Mouse (Mus musculus): ENCODE results near the gene Hoxb9. TPM values are rescaled to one million over a fixed set of nuclear protein-coding genes. Genes with fewer than 3 reads are reported as not detected.
A peak's percentile ranks its signal among the peaks of the same experiment; 100 is the strongest.

Gene Hoxb9
- polyA plus RNA-seq, 1 experiment from 2014 or later, result 15.7 TPM

- no peak overlapping the region for H3K27ac ChIP-seq (replicated peaks)
- no peak for ATAC-seq (ENCODE audit: low FRiP score, low read depth)
- H3K9me3 ChIP-seq, result no peaks in the 10 kb centered on the region
- peaks cover 85% of the 10 kb centered on the region for H3K27me3 ChIP-seq
- no peak overlapping the region for H3K9ac ChIP-seq
- H3K4me2 ChIP-seq, result no peak overlapping the region
- no peaks in the 10 kb centered on the region for H3K36me3 ChIP-seq
- WGBS, result 0% methylated on average over 1 of the region's 1 CpGs
- peaks cover 14% of the 10 kb centered on the region; the same call in 1 of the 2 replicates for H3K4me1 ChIP-seq (replicated peaks)
- H3K4me3 ChIP-seq, result no peak overlapping the region
These were observed 3.1 kb upstream of the Hoxb9 start for GRCm38 (mm10) chr11:96268031-96268745.

GRCm38 (mm10) chr11:96269869-96270268, 1.4 kb upstream of the Hoxb9 start:
- Histone ChIP-seq H3K27me3 (peaks cover 85% of the 10 kb centered on the region), H3K4me1 (replicated peaks) (peaks cover 14% of the 10 kb centered on the region; the same call in 1 of the 2 replicates), H3K9ac (no peak overlapping the region), H3K27ac (replicated peaks) (no peak overlapping the region), H3K36me3 (no peaks in the 10 kb centered on the region), H3K4me3 (no peak overlapping the region), H3K9me3 (no peaks in the 10 kb centered on the region), H3K4me2 (no peak overlapping the region)
- 1% methylated on average over 19 of the region's 19 CpGs for WGBS
- no peak for ATAC-seq (ENCODE audit: low FRiP score, low read depth)

- no peaks in the 10 kb centered on the region for H3K36me3 ChIP-seq
- no peak overlapping the region for H3K27ac ChIP-seq (replicated peaks)
- peak overlapping the region; percentile 43 for H3K4me2 ChIP-seq
- H3K9ac ChIP-seq, result no peak overlapping the region
- peak overlapping the region; percentile 26 for H3K4me3 ChIP-seq
- ATAC-seq (ENCODE audit: low FRiP score, low read depth), result no peak
- no peaks in the 10 kb centered on the region for H3K9me3 ChIP-seq
- H3K4me1 ChIP-seq (replicated peaks), result peaks cover 14% of the 10 kb centered on the region; the same call in 1 of the 2 replicates
- under 1% methylated on average over 52 of the region's 52 CpGs for WGBS
- peaks cover 85% of the 10 kb centered on the region for H3K27me3 ChIP-seq
These were observed 319 bp downstream of the Hoxb9 start for GRCm38 (mm10) chr11:96271541-96272011.

- Histone ChIP-seq H3K36me3 (no peaks in the 10 kb centered on the region), H3K4me1 (replicated peaks) (peaks cover 14% of the 10 kb centered on the region; the same call in 1 of the 2 replicates), H3K9ac (no peak overlapping the region; the same call in 1 of the 2 replicates), H3K27ac (replicated peaks) (0 out of 2 replicates have a peak overlapping the region, but pooled peaks have one; percentile 28), H3K9me3 (no peaks in the 10 kb centered on the region), H3K4me3 (peak overlapping the region; percentile 26), H3K4me2 (peak overlapping the region; percentile 43), H3K27me3 (peaks cover 85% of the 10 kb centered on the region)
- peak; percentile 54; the same call in 1 of the 2 replicates for ATAC-seq (ENCODE audit: low FRiP score, low read depth)
- under 1% methylated on average over 49 of the region's 58 CpGs for WGBS
These were observed 1.0 kb downstream of the Hoxb9 start for GRCm38 (mm10) chr11:96272024-96272921.

GRCm38 (mm10) chr11:96274428-96274827, 3.2 kb downstream of the Hoxb9 start:
- 7% methylated on average over 10 of the region's 10 CpGs for WGBS
- Histone ChIP-seq H3K27ac (replicated peaks) (no peak overlapping the region), H3K36me3 (no peaks in the 10 kb centered on the region), H3K9ac (no peak overlapping the region), H3K9me3 (no peaks in the 10 kb centered on the region), H3K4me2 (no peak overlapping the region), H3K4me3 (no peak overlapping the region), H3K27me3 (peaks cover 87% of the 10 kb centered on the region), H3K4me1 (replicated peaks) (peaks cover 14% of the 10 kb centered on the region; the same call in 1 of the 2 replicates)
- ATAC-seq (ENCODE audit: low FRiP score, low read depth), result no peak

- Histone ChIP-seq H3K27ac (replicated peaks) (no peak overlapping the region), H3K27me3 (peaks cover 92% of the 10 kb centered on the region), H3K4me2 (no peak overlapping the region), H3K4me3 (no peak overlapping the region), H3K4me1 (replicated peaks) (peaks cover 13% of the 10 kb centered on the region; the same call in 1 of the 2 replicates), H3K36me3 (no peaks in the 10 kb centered on the region), H3K9me3 (no peaks in the 10 kb centered on the region), H3K9ac (no peak overlapping the region)
- no peak for ATAC-seq (ENCODE audit: low FRiP score, low read depth)
- WGBS, result 13% methylated on average over 4 of the region's 4 CpGs
These were observed 4.6 kb downstream of the Hoxb9 start for GRCm38 (mm10) chr11:96275896-96276295.

- peaks cover 91% of the 10 kb centered on the region for H3K27me3 ChIP-seq
- H3K36me3 ChIP-seq, result no peaks in the 10 kb centered on the region
- peak overlapping the region; percentile 50 for H3K27ac ChIP-seq (replicated peaks)
- H3K9me3 ChIP-seq, result no peaks in the 10 kb centered on the region
- no peak overlapping the region for H3K4me3 ChIP-seq
- peak overlapping the region; percentile 20 for H3K4me2 ChIP-seq
- peaks cover 2% of the 10 kb centered on the region; the same call in 1 of the 2 replicates for H3K4me1 ChIP-seq (replicated peaks)
- no peak overlapping the region for H3K9ac ChIP-seq
- 2% methylated on average over 35 of the region's 35 CpGs for WGBS
- ATAC-seq (ENCODE audit: low FRiP score, low read depth), result no peak
These were observed 6.1 kb downstream of the Hoxb9 start for GRCm38 (mm10) chr11:96277151-96278044.

GRCm38 (mm10) chr11:96278324-96278723, 7.1 kb downstream of the Hoxb9 start:
- no peak overlapping the region for H3K9ac ChIP-seq
- no peaks in the 10 kb centered on the region for H3K36me3 ChIP-seq
- H3K27ac ChIP-seq (replicated peaks), result 0 out of 2 replicates have a peak overlapping the region, but pooled peaks have one; percentile 9
- WGBS, result 16% methylated on average over 14 of the region's 14 CpGs
- no peak overlapping the region for H3K4me2 ChIP-seq
- peaks cover 87% of the 10 kb centered on the region for H3K27me3 ChIP-seq
- no peak for ATAC-seq (ENCODE audit: low FRiP score, low read depth)
- no peaks in the 10 kb centered on the region for H3K4me1 ChIP-seq (replicated peaks)
- H3K4me3 ChIP-seq, result no peak overlapping the region
- H3K9me3 ChIP-seq, result no peaks in the 10 kb centered on the region

- Histone ChIP-seq H3K27me3 (peaks cover 87% of the 10 kb centered on the region), H3K4me3 (no peak overlapping the region), H3K4me2 (peak overlapping the region; percentile 38), H3K4me1 (replicated peaks) (no peaks in the 10 kb centered on the region), H3K9me3 (no peaks in the 10 kb centered on the region), H3K9ac (no peak overlapping the region), H3K27ac (replicated peaks) (no peak overlapping the region), H3K36me3 (no peaks in the 10 kb centered on the region)
- ATAC-seq (ENCODE audit: low FRiP score, low read depth), result peak; percentile 84; the same call in 1 of the 2 replicates
- WGBS, result under 1% methylated on average over 9 of the region's 9 CpGs
These were observed 7.5 kb downstream of the Hoxb9 start for GRCm38 (mm10) chr11:96278773-96279172.

GRCm38 (mm10) chr11:96279421-96280233, 8.4 kb downstream of the Hoxb9 start:
- no peak for ATAC-seq (ENCODE audit: low FRiP score, low read depth)
- H3K9ac ChIP-seq, result no peak overlapping the region
- peaks cover 86% of the 10 kb centered on the region for H3K27me3 ChIP-seq
- peak overlapping the region; percentile 4; the same call in 1 of the 2 replicates for H3K4me3 ChIP-seq
- H3K4me1 ChIP-seq (replicated peaks), result peaks cover 6% of the 10 kb centered on the region
- no peaks in the 10 kb centered on the region for H3K36me3 ChIP-seq
- no peaks in the 10 kb centered on the region for H3K9me3 ChIP-seq
- peak overlapping the region; percentile 38 for H3K4me2 ChIP-seq
- peak overlapping the region; percentile 58; the same call in 1 of the 2 replicates for H3K27ac ChIP-seq (replicated peaks)
- 3% methylated on average over 31 of the region's 31 CpGs for WGBS
